Mouse (Mus musculus): ENCODE measurements around the gene Gjd3. TPM values are rescaled to one million over a fixed set of nuclear protein-coding genes. Genes with fewer than 3 reads are reported as not detected.
A peak's percentile ranks its signal among the peaks of the same experiment; 100 is the strongest.

Gene Gjd3
- total and polyA plus RNA-seq, 3 experiments = not detected

DNA sequence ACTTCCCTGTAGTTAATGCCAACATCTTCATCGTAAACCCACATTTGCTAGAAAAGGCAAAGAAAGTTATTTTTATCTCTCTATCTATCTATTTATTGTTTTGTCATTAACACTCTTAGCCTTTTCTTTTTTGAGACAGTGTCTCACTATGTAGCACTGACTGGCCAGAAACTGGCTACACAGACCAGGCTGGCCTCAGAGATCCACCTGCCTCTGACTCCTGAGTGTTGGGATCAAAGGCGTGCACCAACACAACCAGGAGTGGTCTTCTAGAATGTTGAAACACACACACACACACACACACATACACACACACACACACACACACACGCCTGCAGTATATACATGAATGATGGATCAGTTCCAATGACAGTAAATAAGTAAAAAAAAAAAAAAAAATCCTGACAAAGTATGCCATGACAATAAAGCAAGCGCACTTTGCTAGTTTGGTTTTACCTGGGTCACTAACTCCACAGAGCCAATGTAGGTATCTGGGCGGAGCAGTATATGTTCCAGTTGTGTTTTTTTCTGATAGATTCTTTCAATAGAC is 39.6 kb upstream of the Gjd3 start:
- H3K36me3 ChIP-seq (ENCODE audit: control insufficient read depth in 1 of 2, insufficient read depth in 2 of 2, low read length in 2 of 2) = peaks cover 46 to 50% of the 10 kb centered on the region in 2 experiments
- H3K79me2 ChIP-seq (ENCODE audit: control insufficient read depth, insufficient read depth, low read length, poor library complexity) = peaks cover 42% of the 10 kb centered on the region
- H3K4me3 ChIP-seq (ENCODE audit: control insufficient read depth in 1 of 2, insufficient read depth in 1 of 2, low read depth in 2 of 2, low read length in 2 of 2) = peak overlapping the region; percentile 88 to 93
- H3K27me3 ChIP-seq (ENCODE audit: control insufficient read depth in 1 of 2, insufficient read depth in 2 of 2, low read length in 2 of 2) = no peaks in the 10 kb centered on the region
- H3K27ac ChIP-seq (ENCODE audit: control insufficient read depth, low read depth, low read length) = no peak overlapping the region
- DNase-seq (ENCODE audit: low read depth, low spot score) = no peak
- TF ChIP-seq GATA1 (IDR thresholded peaks at IDR 0.05; ENCODE audit: low read depth, low read length) (no peak), MAZ (IDR thresholded peaks at IDR 0.05; ENCODE audit: low read depth, low read length) (0 out of 2 replicates have a peak, but pooled peaks have one; percentile 39), ZC3H11A (IDR thresholded peaks at IDR 0.05; ENCODE audit: low read depth, low read length) (no peak), SIN3A (IDR thresholded peaks at IDR 0.05; ENCODE audit: low read length) (peak; percentile 53), MXI1 (IDR thresholded peaks at IDR 0.05; ENCODE audit: low read depth, low read length) (no peak; the same call in 1 of the 2 replicates), MAX (IDR thresholded peaks at IDR 0.05; ENCODE audit: low read length) (no peak), CHD2 (IDR thresholded peaks at IDR 0.05; ENCODE audit: low read length) (no peak), E2F4 (IDR thresholded peaks at IDR 0.05; ENCODE audit: borderline replicate concordance, low read depth, low read length) (no peak), TBP (IDR thresholded peaks at IDR 0.05; ENCODE audit: low read depth, low read length) (0 out of 2 replicates have a peak, but pooled peaks have one; percentile 16), ZNF384 (IDR thresholded peaks at IDR 0.05; ENCODE audit: low read depth, low read length) (peak; percentile 45; the same call in 1 of the 2 replicates), MAFK (IDR thresholded peaks at IDR 0.05; ENCODE audit: borderline replicate concordance, low read depth, low read length) (no peak), UBTF (IDR thresholded peaks at IDR 0.05; ENCODE audit: borderline replicate concordance, insufficient read depth, low read depth, low read length) (0 out of 2 replicates have a peak, but pooled peaks have one; percentile 17), POLR2AphosphoS5 (IDR thresholded peaks at IDR 0.05; ENCODE audit: borderline replicate concordance, low read depth, low read length) (no peak), GABPA (IDR thresholded peaks at IDR 0.05; ENCODE audit: low read depth, low read length) (no peak)
- H3K4me1 ChIP-seq (ENCODE audit: control insufficient read depth in 1 of 2, insufficient read depth in 2 of 2, low read length in 2 of 2) = peaks cover 0 to 11% of the 10 kb centered on the region in 2 experiments; a peak in 3 of 4 replicates
- H3K9ac ChIP-seq (ENCODE audit: control insufficient read depth, low read depth, low read length, poor library complexity, severe bottlenecking) = peak overlapping the region; percentile 97
- H3K9me3 ChIP-seq (replicated peaks; ENCODE audit: insufficient read depth, low read length) = no peaks in the 10 kb centered on the region

DNA sequence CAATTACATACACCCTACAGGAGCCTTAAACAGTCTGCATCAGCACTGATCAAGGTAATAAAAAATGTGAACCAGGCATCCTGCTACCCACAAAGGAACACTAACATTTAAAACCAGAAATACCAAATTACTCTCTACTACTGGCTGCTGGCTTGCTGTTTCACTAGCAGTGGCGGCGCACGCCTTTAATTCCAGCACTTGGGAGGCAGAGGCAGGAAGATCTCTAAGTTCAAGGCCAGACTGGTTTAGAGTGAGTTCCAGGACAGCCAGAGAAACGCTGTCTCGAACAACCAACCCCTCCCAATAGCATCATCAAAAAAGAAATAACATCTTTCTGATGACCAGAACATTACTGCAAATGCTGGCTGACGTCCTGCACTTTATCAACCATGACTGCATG is 37.0 kb upstream of the Gjd3 start:
- Histone ChIP-seq H3K27me3 (ENCODE audit: control insufficient read depth in 1 of 2, insufficient read depth in 2 of 2, low read length in 2 of 2) (no peaks in the 10 kb centered on the region), H3K79me2 (ENCODE audit: control insufficient read depth, insufficient read depth, low read length, poor library complexity) (peaks cover 43% of the 10 kb centered on the region), H3K27ac (ENCODE audit: control insufficient read depth, low read depth, low read length) (no peak overlapping the region), H3K36me3 (ENCODE audit: control insufficient read depth in 1 of 2, insufficient read depth in 2 of 2, low read length in 2 of 2) (peaks cover 55 to 76% of the 10 kb centered on the region in 2 experiments), H3K4me1 (ENCODE audit: control insufficient read depth in 1 of 2, insufficient read depth in 2 of 2, low read length in 2 of 2) (peaks cover 0 to 11% of the 10 kb centered on the region in 2 experiments; a peak in 3 of 4 replicates), H3K4me3 (ENCODE audit: control insufficient read depth in 1 of 2, insufficient read depth in 1 of 2, low read depth in 2 of 2, low read length in 2 of 2) (no peak overlapping the region), H3K9me3 (replicated peaks; ENCODE audit: insufficient read depth, low read length) (no peaks in the 10 kb centered on the region), H3K9ac (ENCODE audit: control insufficient read depth, low read depth, low read length, poor library complexity, severe bottlenecking) (no peak overlapping the region)
- DNase-seq (ENCODE audit: low read depth, low spot score) = no peak
- no peak for TF ChIP-seq SIN3A (IDR thresholded peaks at IDR 0.05; ENCODE audit: low read length)
- TF ChIP-seq GATA1 (IDR thresholded peaks at IDR 0.05; ENCODE audit: low read depth, low read length) = no peak
- no peak for TF ChIP-seq RCOR1 (IDR thresholded peaks at IDR 0.05; ENCODE audit: low read depth, low read length)
- no peak for TF ChIP-seq RAD21 (IDR thresholded peaks at IDR 0.05; ENCODE audit: low read depth, low read length)
- TF ChIP-seq MAX (IDR thresholded peaks at IDR 0.05; ENCODE audit: low read length) = no peak
- no peak for TF ChIP-seq NRF1 (IDR thresholded peaks at IDR 0.05; ENCODE audit: insufficient read depth, low read depth, low read length, poor library complexity, severe bottlenecking)
- no peak for TF ChIP-seq TAL1 (IDR thresholded peaks at IDR 0.05; ENCODE audit: low read length)
- TF ChIP-seq USF1 (IDR thresholded peaks at IDR 0.05; ENCODE audit: low read depth, low read length) = no peak
- TF ChIP-seq MAZ (IDR thresholded peaks at IDR 0.05; ENCODE audit: low read depth, low read length) = no peak
- TF ChIP-seq POLR2AphosphoS2 (IDR thresholded peaks at IDR 0.05; ENCODE audit: low read length) = no peak
- TF ChIP-seq USF2 (IDR thresholded peaks at IDR 0.05; ENCODE audit: borderline replicate concordance in 1 of 2, insufficient read depth in 1 of 2, low read depth in 1 of 2, low read length in 2 of 2) = no peak
- TF ChIP-seq SMC3 (IDR thresholded peaks at IDR 0.05; ENCODE audit: low read depth, low read length) = no peak
- no peak for TF ChIP-seq UBTF (IDR thresholded peaks at IDR 0.05; ENCODE audit: borderline replicate concordance, insufficient read depth, low read depth, low read length)

Measured in MEL (cell line).